Mouse (Mus musculus): ENCODE results near the gene H2-D1. TPM values are rescaled to one million over a fixed set of nuclear protein-coding genes. Genes with fewer than 3 reads are reported as not detected.

H2-D1 gene
- polyA plus RNA-seq, 1 experiment from 2014 or later, result 303 TPM

GRCm38 (mm10) chr17:35255704-35256103 is 6.8 kb upstream of the H2-D1 start:
- no peak for DNase-seq (ENCODE audit: low spot score)
- no peaks in the 10 kb centered on the region for H3K27me3 ChIP-seq (ENCODE audit: control insufficient read depth, insufficient read depth, low read length)
- 55% methylated on average over 4 of the region's 4 CpGs for WGBS
- no peak overlapping the region for H3K27ac ChIP-seq (replicated peaks)
- H3K4me2 ChIP-seq (replicated peaks; ENCODE audit: low read depth), result no peak overlapping the region
- TF ChIP-seq EP300 (optimal IDR thresholded peaks at IDR 0.05), result no peak
- TF ChIP-seq CTCF (IDR thresholded peaks at IDR 0.05; ENCODE audit: low read depth), result no peak
- ATAC-seq (ENCODE audit: low FRiP score, low TSS enrichment), result no peak
- H3K4me3 ChIP-seq (ENCODE audit: low read depth, low read length), result no peak overlapping the region
- peaks cover 14% of the 10 kb centered on the region for H3K36me3 ChIP-seq (ENCODE audit: control insufficient read depth, insufficient read depth, low read length)
- no peak overlapping the region for H3K9ac ChIP-seq (ENCODE audit: low read length)
- H3K4me1 ChIP-seq (replicated peaks; ENCODE audit: control insufficient read depth, insufficient read depth), result no peaks in the 10 kb centered on the region
- no peaks in the 10 kb centered on the region for H3K9me3 ChIP-seq (ENCODE audit: control insufficient read depth, low read length)

GRCm38 (mm10) chr17:35257378-35257777 is 5.2 kb upstream of the H2-D1 start:
- H3K4me3 ChIP-seq (ENCODE audit: low read depth, low read length), result no peak overlapping the region
- H3K9ac ChIP-seq (ENCODE audit: low read length), result no peak overlapping the region
- H3K9me3 ChIP-seq (ENCODE audit: control insufficient read depth, low read length), result no peaks in the 10 kb centered on the region
- H3K27ac ChIP-seq (replicated peaks), result no peak overlapping the region
- H3K4me1 ChIP-seq (replicated peaks; ENCODE audit: control insufficient read depth, insufficient read depth), result no peaks in the 10 kb centered on the region
- DNase-seq (ENCODE audit: low spot score) (no peak), ATAC-seq (ENCODE audit: low FRiP score, low TSS enrichment) (no peak)
- no peaks in the 10 kb centered on the region for H3K27me3 ChIP-seq (ENCODE audit: control insufficient read depth, insufficient read depth, low read length)
- H3K4me2 ChIP-seq (replicated peaks; ENCODE audit: low read depth), result no peak overlapping the region
- WGBS, result 48% methylated on average over 1 of the region's 1 CpGs
- peaks cover 8% of the 10 kb centered on the region; the same call in 1 of the 2 replicates for H3K36me3 ChIP-seq (ENCODE audit: control insufficient read depth, insufficient read depth, low read length)
- no peak for TF ChIP-seq EP300 (optimal IDR thresholded peaks at IDR 0.05)
- no peak for TF ChIP-seq CTCF (IDR thresholded peaks at IDR 0.05; ENCODE audit: low read depth)

- Histone ChIP-seq H3K27ac (replicated peaks) (no peak overlapping the region), H3K27me3 (ENCODE audit: control insufficient read depth, insufficient read depth, low read length) (no peaks in the 10 kb centered on the region), H3K4me1 (replicated peaks; ENCODE audit: control insufficient read depth, insufficient read depth) (no peaks in the 10 kb centered on the region), H3K9me3 (ENCODE audit: control insufficient read depth, low read length) (no peaks in the 10 kb centered on the region), H3K4me3 (ENCODE audit: low read depth, low read length) (peak overlapping the region; percentile 31), H3K4me2 (replicated peaks; ENCODE audit: low read depth) (peak overlapping the region; percentile 53), H3K9ac (ENCODE audit: low read length) (peak overlapping the region; percentile 47; the same call in 1 of the 2 replicates), H3K36me3 (ENCODE audit: control insufficient read depth, insufficient read depth, low read length) (0 out of 2 replicates have a peak, but pooled peaks cover 2% of the 10 kb centered on the region)
- no peak for TF ChIP-seq EP300 (optimal IDR thresholded peaks at IDR 0.05)
- peak; percentile 90 for TF ChIP-seq CTCF (IDR thresholded peaks at IDR 0.05; ENCODE audit: low read depth)
- WGBS, result 9% methylated on average over 17 of the region's 17 CpGs
- DNase-seq (ENCODE audit: low spot score) (peak; percentile 91), ATAC-seq (ENCODE audit: low FRiP score, low TSS enrichment) (peak; percentile 34)
These were observed 4.6 kb upstream of the H2-D1 start for GRCm38 (mm10) chr17:35257824-35258491.

- Histone ChIP-seq H3K27me3 (ENCODE audit: control insufficient read depth, insufficient read depth, low read length) (no peaks in the 10 kb centered on the region), H3K4me3 (ENCODE audit: low read depth, low read length) (no peak overlapping the region), H3K36me3 (ENCODE audit: control insufficient read depth, insufficient read depth, low read length) (no peaks in the 10 kb centered on the region), H3K9me3 (ENCODE audit: control insufficient read depth, low read length) (no peaks in the 10 kb centered on the region), H3K9ac (ENCODE audit: low read length) (no peak overlapping the region), H3K27ac (replicated peaks) (no peak overlapping the region), H3K4me1 (replicated peaks; ENCODE audit: control insufficient read depth, insufficient read depth) (no peaks in the 10 kb centered on the region), H3K4me2 (replicated peaks; ENCODE audit: low read depth) (no peak overlapping the region)
- ATAC-seq (ENCODE audit: low FRiP score, low TSS enrichment) (no peak), DNase-seq (ENCODE audit: low spot score) (peak; percentile 63)
- WGBS, result 44% methylated on average over 13 of the region's 14 CpGs
- no peak for TF ChIP-seq EP300 (optimal IDR thresholded peaks at IDR 0.05)
- TF ChIP-seq CTCF (IDR thresholded peaks at IDR 0.05; ENCODE audit: low read depth), result peak; percentile 20; the same call in 1 of the 2 replicates
These were observed 3.7 kb upstream of the H2-D1 start for GRCm38 (mm10) chr17:35258492-35259478.

DNA sequence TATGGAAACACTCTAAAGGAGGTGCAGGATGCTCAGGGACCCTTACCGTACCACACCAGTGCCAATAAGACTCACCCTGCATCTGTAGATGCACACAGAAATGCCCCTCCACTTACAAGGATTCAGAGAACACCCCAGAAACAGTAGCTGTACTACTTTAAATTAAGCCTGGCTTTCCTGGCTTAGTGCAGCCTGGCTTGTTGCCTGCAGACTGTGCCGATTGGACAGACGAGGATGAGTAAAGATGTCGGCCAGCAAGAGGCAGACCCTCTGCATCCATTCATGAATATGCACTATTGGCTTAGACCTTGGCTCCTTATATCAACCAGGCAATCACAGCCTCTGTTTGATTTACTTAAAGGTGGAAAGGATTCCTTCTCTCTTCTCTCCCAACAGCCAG is 2.9 kb upstream of the H2-D1 start:
- Histone ChIP-seq H3K27me3 (ENCODE audit: control insufficient read depth, insufficient read depth, low read length) (no peaks in the 10 kb centered on the region), H3K4me1 (replicated peaks; ENCODE audit: control insufficient read depth, insufficient read depth) (no peaks in the 10 kb centered on the region), H3K9ac (ENCODE audit: low read length) (no peak overlapping the region), H3K4me3 (ENCODE audit: low read depth, low read length) (no peak overlapping the region), H3K27ac (replicated peaks) (no peak overlapping the region), H3K9me3 (ENCODE audit: control insufficient read depth, low read length) (no peaks in the 10 kb centered on the region), H3K4me2 (replicated peaks; ENCODE audit: low read depth) (no peak overlapping the region), H3K36me3 (ENCODE audit: control insufficient read depth, insufficient read depth, low read length) (no peaks in the 10 kb centered on the region)
- ATAC-seq (ENCODE audit: low FRiP score, low TSS enrichment) (no peak), DNase-seq (ENCODE audit: low spot score) (no peak)
- TF ChIP-seq EP300 (optimal IDR thresholded peaks at IDR 0.05) (no peak), CTCF (IDR thresholded peaks at IDR 0.05; ENCODE audit: low read depth) (no peak)
- 56% methylated on average over 4 of the region's 4 CpGs for WGBS

All from stomach, postnatal 0 days (tissue).